Mouse (Mus musculus) Patski (cell line): ENCODE measurements at regions not wholly inside any gene's neighbourhood (a gene's known extent, or its start where the extent isn't known, plus 50 kb on each side); places are given as distances from the start of the nearest gene placed in this dataset.

ENCODE experiments used
- ATAC-seq: fragments of 100-300 bp; one replicate; pipeline ENCODE4 v1.8.0; 2021
- CTCF ChIA-PET: fragments of 350-600 bp; sonication (Branson Sonifier 250); formaldehyde crosslinking; loops from one replicate; lab custom pipeline; 2022; ENCODE audit warnings: inconsistent platforms; lab: Charles Lee
- POLR2A ChIA-PET: fragments of 350-600 bp; sonication (Branson Sonifier 250); formaldehyde crosslinking; loops from one replicate; lab custom pipeline; 2022; ENCODE audit warnings: antibody characterized with exemption, inconsistent platforms; lab: Charles Lee
- DNase-seq: peaks from one replicate; pipeline ENCODE4 v3.0.0-alpha.2; 2011; ENCODE audit warnings: low read depth, low spot score
- H3K27me3 ChIP-seq: fragments of 371-371 bp; one replicate; pipeline ENCODE4 v1.5.1; 2021
- CTCF ChIP-seq: fragments of 100-300 bp; IDR thresholded peaks from one replicate; pipeline ENCODE4 v1.5.1; 2021
- in situ Hi-C: fragments of 300-500 bp; cut with MboI; formaldehyde crosslinking; loops from 3 replicates; pipeline ENCODE4 v1.11.1; 2018; ENCODE audit warnings: low pct_unique_long_range_greater_than_20kb, mixed read lengths

DNA sequence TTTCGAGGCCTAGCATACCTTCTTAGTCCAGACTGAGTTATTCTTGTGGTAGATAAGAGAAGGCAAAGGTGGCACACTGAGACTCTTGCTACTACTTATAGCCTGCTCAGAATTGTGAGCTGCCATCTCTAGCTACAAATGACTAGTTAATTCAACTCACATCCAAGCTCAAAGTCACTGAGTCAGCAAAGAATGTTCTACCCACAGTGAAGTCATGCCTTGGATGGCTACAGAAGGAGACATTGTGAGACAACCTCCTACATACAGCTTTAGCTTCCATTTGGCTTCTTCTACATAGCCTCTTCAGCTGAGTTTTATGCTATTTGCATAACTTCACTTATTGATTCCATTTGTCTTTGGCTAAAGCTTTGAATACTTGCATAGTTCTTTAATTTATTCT lies 217.2 kb downstream of the Gm21750 start:
- DNase-seq = no peak
- ChIA-PET POLR2A (no interaction called here), CTCF (no interaction called here)
- no peak for TF ChIP-seq CTCF
- no peak for ATAC-seq
- H3K27me3 ChIP-seq = peaks cover 4% of the 10 kb centered on the region
- in situ Hi-C loops = no loop called here

DNA sequence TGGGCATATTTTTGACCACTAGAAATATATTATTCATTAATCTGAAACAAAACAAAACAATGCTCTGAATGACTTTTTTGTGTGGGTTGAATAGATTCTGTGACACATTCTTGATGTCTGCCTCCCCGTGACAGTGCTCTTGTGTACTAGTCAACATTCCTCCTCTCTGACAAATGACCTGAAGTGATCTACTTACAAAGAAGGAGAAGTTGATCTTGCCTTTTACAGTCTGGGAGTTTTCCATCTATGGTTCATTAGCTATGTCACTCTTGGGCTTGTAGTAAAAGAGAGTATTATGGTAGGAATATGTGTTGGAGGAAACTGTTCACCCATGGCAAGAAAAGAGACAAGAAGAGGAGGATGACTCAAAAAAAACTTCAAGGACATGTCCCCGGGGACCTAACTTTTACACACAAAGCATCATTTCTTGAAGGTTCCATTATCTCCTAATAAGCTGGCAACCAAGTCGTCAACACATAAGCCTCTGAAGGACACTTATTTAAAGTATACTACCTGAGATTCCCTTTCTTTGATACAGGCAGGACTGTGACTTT lies 217.9 kb downstream of the Gm21750 start:
- no peak for TF ChIP-seq CTCF
- peaks cover 4% of the 10 kb centered on the region for H3K27me3 ChIP-seq
- in situ Hi-C loops = no loop called here
- DNase-seq (no peak), ATAC-seq (no peak)
- ChIA-PET CTCF (no interaction called here), POLR2A (no interaction called here)

DNA sequence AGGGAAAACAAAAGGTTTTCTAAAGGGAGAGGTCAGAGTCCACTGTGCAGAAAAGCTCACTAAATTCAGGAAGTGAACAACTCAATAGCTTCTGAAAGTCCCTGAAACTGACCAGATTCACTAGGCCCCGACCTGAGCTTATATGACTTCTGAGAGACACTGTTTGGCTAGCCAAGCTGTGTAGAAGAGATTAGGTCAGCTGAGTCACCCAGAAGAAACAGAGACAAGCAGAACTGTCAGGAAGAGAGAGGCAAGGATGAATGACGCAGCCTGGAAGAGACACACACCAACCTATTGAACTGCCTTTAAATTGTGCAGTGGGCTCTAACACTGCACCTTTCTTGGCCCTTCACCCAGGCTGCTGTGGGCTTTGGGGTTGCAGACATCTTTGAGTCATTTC lies 230.4 kb downstream of the Gm21750 start:
- CTCF ChIA-PET = no interaction called here
- in situ Hi-C loops = no loop called here
- DNase-seq (no peak), ATAC-seq (no peak)
- peaks cover 3% of the 10 kb centered on the region for H3K27me3 ChIP-seq
- POLR2A ChIA-PET = no interaction called here
- TF ChIP-seq CTCF = no peak

DNA sequence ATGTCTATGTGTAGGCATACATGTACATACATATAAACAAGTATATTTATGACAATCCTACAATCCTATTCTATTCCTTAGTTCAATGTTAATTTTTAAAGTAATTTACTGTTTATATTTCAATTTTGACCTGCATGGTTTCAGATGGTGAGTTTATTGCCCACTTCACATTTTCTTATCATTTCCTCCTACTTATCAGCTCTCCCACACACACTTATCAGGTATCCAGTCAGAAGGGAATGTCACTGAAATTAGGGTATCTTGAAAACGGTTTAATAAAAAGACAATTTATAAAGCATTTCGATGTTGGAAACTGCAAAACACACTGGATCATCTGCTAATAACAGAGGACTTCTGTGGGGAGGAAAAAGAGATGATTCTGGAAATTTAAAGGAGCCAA lies 233.8 kb downstream of the Gm21750 start:
- CTCF ChIA-PET = no interaction called here
- no peak for TF ChIP-seq CTCF
- ATAC-seq = no peak
- POLR2A ChIA-PET = no interaction called here
- no peak for DNase-seq
- H3K27me3 ChIP-seq = peaks cover 3% of the 10 kb centered on the region
- in situ Hi-C loops = no loop called here

DNA sequence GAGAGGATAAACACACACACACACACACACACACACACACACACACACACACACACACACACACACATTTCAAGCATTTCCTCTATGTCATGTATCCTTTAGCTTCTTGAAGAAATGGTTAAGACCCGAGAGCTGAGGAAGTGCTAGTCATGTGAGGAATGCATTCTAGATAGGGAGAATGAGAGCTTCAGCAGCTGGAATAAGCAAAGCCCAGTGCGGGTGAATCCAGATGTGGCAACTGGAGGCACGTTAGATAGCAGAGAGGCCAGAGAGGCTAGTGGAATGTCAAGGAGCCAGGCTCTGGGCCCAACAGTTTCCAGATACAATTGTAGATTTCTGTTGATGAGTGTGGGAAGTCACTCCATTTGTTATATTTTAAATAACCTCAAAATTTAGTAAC lies 234.2 kb downstream of the Gm21750 start:
- in situ Hi-C loops = no loop called here
- ChIA-PET POLR2A (no interaction called here), CTCF (no interaction called here)
- H3K27me3 ChIP-seq = peaks cover 3% of the 10 kb centered on the region
- DNase-seq (no peak), ATAC-seq (no peak)
- no peak for TF ChIP-seq CTCF

DNA sequence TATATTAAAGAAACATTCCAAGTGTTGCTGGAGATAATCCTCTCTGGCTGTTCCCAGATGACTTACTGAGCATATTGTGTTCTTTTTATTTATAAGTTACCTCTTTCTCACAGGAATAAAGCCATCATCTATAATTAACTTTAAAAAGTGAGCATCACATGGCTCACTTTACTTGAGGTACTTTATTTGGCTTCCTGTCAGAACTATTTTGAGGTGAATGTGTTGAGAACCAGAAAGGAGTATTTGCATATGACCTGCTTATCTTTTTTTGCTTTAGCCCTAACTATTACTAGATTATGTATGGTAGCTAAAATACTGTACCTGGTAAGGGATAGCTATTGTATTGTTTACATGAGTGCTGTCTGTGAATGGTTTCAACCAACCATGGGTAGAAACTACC lies 238.1 kb downstream of the Gm21750 start:
- ATAC-seq (no peak), DNase-seq (no peak)
- TF ChIP-seq CTCF = no peak
- in situ Hi-C loops = no loop called here
- ChIA-PET CTCF (interaction anchor here (0.6 to 1.3 kb wide), 2 partner anchors 18 to 30 kb away, joined by 3 read pairs; no protein-coding TSS in a partner anchor), POLR2A (no interaction called here)
- peaks cover 7% of the 10 kb centered on the region for H3K27me3 ChIP-seq

DNA sequence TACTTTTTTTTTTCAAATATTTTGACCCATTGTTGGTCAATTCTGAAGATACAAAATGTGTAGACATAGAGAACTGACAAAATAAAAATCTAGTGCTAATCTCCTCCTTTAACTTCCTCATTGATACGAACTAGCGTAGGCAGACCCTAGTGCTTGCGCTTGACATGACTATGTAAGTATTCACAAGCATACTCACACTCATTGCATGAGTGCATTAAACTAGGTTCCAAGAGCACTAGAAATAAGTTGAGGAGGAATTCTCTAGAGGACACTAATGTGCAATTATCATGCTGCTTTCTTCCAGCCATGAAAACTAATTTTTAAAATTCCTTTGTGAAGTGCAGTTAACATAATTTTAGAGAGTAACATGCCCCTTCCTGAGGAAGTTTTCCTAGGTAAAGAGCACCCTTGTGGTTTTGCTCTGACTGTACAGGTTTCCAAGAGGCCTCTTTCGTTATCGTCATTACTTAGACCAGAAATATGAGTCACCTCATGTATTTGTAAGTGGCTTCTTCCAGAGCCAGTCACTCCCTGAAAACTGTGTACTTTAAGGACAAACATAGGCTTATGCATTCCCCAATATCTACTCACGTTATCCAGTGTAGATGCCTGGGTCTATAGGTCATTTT lies 241.2 kb downstream of the Gm21750 start:
- in situ Hi-C loops = no loop called here
- DNase-seq = no peak
- ATAC-seq = no peak
- CTCF ChIA-PET = no interaction called here
- H3K27me3 ChIP-seq = peaks cover 7% of the 10 kb centered on the region
- TF ChIP-seq CTCF = no peak
- POLR2A ChIA-PET = no interaction called here

DNA sequence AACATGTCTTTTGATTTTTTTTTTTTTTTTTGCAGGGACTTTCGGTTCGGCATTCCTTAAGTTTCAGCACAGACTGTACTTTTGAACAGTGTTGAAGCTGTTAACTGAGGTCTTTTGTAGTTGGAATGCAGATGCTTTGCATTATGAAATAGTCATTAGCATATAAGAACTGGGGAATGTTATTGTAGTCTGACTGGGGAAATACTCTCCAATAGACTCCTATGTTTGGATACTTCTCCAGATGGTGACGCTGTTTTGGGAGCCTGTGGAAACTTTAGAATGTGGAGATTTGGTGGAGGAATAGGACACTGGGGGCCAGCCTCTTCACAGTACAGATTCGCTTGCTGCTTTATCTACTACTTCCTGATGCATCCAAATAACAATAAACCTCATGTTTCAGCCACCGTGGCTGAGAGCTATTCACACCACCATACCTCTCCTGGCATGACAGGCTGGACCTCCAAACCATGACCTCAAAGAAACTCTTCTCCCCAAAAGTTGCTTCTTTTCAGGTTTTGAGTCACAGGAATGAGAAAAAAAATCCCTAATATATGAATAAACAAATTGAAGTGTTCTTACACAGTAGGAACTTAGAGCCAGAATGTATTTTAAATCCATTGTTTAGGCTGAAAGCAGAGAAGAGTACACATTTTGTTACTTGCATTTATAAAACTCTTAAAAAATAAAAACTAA lies 252.9 kb downstream of the Gm21750 start:
- ATAC-seq (no peak), DNase-seq (no peak)
- no peak for TF ChIP-seq CTCF
- in situ Hi-C loops = no loop called here
- H3K27me3 ChIP-seq = no peaks in the 10 kb centered on the region
- CTCF ChIA-PET = no interaction called here
- POLR2A ChIA-PET = no interaction called here

DNA sequence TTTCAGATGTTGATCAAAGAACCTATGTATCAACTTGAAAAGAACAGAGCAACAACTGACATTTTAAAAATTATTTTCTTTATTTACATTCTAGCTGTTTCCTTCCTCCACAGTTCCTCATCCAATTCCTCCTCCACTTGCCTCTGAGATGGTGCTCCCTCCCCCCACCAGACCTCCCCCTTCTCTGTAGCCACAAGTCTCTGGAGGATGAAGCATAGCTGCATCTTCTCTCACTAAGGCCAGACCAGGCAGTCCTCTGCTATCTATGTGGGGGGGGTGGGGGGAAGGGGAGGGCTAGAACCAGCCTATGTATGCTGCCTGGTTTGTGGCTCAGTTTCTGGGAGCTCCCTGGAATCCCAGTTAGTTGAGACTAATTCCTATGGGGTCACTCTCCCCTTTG lies 255.0 kb downstream of the Gm21750 start:
- in situ Hi-C loops = no loop called here
- DNase-seq = no peak
- peaks cover 4% of the 10 kb centered on the region for H3K27me3 ChIP-seq
- ChIA-PET CTCF (no interaction called here), POLR2A (no interaction called here)
- no peak for ATAC-seq
- no peak for TF ChIP-seq CTCF

DNA sequence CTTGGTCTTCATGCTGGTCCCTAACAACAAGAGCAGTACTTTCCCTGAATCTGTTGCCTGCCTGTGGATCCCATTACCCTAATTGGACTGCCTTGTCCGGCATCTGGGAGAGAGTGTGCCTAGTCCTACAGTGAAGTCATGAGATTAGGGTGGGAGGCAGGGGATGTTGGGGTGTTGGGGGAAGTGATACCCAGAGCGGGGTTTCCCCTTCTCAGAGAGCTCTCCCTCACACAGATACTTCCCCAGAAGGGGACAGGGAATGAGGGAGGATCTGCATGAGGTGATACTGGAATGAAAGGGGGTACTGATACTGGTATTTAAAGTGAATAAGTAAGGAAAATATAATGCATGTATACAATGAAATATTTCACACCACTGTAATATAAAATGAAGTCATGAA lies 270.1 kb downstream of the Gm21750 start:
- ATAC-seq (no peak), DNase-seq (no peak)
- POLR2A ChIA-PET = no interaction called here
- in situ Hi-C loops = no loop called here
- CTCF ChIA-PET = interaction anchor here (1.0 kb wide), 1 partner anchor 8 kb away, joined by 4 read pairs; no protein-coding TSS in a partner anchor
- TF ChIP-seq CTCF = no peak
- peaks cover 6% of the 10 kb centered on the region for H3K27me3 ChIP-seq

DNA sequence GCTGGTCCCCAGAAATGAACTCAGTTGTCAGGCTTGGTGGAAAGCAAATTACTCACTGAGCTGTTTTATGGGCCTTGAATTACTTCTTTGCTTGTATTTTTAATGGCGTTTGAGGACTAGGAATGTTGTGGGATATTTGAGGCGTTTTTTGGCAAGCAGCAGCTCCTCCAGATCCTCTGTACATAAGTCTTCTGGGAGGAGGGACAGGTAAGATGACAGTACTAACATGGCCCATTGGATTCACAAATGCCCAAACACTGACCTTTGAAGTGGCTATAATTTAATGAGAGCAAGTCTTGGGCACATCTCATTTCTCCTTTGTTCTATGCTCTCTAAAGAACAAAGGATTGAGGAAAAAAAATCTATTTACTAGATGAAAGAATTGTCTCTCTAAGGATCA lies 286.3 kb downstream of the Gm21750 start:
- in situ Hi-C loops = no loop called here

More for the DNA sequence above, 286.3 kb downstream of the Gm21750 start:
- ATAC-seq (no peak), DNase-seq (no peak)
- no peak for TF ChIP-seq CTCF
- CTCF ChIA-PET = interaction anchor here (0.8 kb wide), 1 partner anchor 15 kb away, joined by 3 read pairs; no protein-coding TSS in a partner anchor
- POLR2A ChIA-PET = no interaction called here
- H3K27me3 ChIP-seq = no peaks in the 10 kb centered on the region
